Mouse (Mus musculus): Measurements from ENCODE around the gene Tsen34. TPM values are rescaled to one million over a fixed set of nuclear protein-coding genes. Genes with fewer than 3 reads are reported as not detected.

The Tsen34 gene
- polyA plus RNA-seq (2012; rRNA removed): 162 and 166 TPM in 2 replicates

DNA sequence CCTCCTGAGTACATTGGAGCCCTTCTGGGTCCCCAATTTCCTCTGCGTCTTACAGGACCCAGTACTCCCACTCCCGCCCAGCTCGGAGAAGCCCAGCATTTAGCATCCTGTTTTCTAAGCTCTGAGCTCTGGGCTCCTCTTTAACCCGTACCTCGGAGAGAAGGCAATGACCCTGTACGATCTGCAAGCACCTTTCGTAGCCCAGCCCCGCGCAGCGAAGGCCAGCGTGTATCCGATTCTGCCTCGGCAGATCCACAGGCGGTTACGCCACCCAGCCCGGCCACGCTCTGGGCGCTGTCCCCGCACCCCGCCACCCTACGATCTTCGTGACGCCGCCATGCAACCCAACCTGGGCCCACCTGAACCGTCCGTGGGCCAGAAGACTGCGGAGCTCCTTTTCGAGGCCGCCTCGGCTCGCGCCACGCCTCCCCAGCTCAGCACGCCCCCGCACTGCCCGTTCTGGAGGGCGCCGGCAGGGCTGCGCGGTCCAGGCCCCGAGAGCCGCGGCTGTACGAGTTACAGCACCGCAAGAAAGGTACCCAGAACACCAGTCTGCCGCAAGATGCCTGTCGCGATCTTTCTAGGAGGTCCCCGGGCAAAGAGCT, at the start of gene Tsen34:
Gene Tsen34, plus strand, starts transcription at position 482 of the 605 bp plus-strand sequence.

DNA sequence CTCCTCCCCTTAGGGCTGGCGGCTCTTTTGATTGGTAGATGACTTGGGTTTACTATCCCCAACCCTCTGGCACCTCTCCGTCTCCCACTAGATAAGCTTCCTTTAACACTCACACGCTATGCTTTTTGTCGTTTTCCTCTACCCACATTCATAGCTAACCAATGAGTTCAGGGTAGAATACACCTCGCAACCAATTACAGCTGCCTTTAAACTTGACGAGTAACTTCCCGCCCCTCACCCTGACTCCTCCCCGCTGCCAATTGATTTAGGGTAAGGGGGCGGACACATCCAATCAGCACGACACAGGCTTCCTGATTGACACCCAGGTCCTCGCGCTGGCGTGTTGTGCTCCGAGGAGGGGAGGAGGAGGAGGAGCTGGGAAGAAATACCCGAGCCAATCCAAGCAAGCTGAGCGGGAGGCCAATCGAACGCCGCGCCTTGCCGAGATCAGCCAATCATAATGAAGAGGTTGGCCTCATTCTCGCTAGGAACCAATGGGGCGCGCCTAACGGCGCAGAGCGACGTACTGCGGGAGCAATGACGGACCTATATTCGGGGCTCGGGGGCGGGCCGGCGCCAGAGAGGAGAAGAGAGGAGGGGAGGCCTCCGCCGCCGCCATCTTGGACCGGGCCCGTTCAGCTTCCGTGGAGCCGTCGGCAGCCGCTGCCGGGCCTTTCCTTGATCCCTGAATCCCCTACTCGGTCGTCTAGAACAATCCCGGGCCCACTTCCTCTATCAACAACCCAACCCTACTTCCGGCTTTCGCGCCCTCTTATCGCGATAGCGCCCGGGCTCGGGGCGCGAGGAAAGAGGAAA, 47.8 kb upstream of the Tsen34 start, which contains the start of gene Cnot3:
Gene Cnot3, plus strand, starts transcription at position 597 of the 816 bp plus-strand sequence.

GRCm38 (mm10) chr7:3665215-3666114, 27.2 kb upstream of the Tsen34 start, which contains the start of gene Leng1:
Gene Leng1, minus strand, starts transcription at chr7:3665840.

GRCm38 (mm10) chr7:3677342-3677741, 15.3 kb upstream of the Tsen34 start, which contains the start of gene Tmc4:
Gene Tmc4, minus strand, starts transcription at chr7:3677553.

DNA sequence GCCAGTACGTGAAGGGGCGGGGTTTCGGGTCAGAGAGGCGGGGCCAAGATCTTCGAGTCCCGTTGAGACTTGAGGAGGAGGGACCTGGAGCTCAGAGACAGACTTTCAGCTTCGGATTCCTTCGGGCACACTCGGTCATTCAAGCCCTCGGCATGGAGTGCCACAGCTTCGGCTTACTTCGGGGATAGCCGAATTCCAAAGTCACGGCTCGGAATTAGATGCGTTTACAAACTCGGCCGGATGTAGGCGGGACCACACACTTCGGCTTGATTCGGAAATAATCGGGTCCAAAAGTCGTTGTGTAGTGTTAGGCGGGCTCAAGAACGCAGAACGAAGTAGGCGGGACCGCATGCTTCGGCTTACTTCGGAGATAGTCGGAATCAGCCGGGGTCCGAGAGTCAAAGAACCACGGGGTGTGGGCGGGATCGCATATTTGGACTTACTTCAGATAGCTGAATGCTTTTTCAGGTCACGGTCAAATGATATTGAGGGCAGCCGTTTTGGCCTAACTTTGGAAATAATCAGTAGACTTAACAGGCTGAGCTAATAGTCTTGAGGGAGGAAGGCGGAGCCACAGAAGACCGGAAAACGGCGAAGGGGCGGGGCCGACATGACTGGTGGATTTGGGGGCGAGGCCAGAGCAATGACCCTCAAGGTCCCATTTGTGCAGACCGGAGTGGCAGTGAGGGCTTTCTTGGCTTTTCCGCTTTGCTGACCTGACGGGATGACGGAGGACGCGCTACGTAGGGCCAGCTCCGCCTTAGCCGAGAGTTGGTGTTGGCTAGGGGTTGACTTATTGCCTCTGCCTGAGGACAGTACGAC, 535 bp downstream of the Tsen34 start, which contains the start of gene Mboat7:
Gene Mboat7, minus strand, starts transcription at position 537 of the 822 bp plus-strand sequence.

DNA sequence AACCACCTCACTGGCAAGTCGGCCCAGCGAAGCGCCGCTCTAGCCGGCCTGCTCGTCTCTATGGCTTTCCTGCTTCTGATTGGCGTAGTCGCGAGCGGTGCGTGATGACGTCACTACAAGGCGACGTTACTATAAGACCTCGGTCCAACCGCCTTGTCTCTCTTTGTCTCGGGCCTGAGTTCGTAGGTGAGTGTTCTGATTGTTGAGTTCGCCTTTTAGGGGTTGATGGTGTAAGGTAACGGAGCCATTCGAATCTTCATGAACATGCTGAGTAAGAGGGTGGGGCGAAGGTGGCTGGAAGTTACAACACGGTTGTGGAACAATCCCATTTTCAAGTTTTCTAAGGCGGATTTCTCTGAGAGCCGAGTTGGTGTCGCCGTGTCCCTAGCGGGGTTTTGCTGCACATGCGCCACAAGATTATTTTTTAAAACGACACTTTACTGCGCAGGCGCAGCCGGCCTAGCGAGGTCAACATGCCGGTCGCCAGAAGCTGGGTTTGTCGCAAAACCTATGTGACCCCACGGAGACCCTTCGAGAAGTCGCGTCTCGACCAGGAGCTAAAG, 11.3 kb downstream of the Tsen34 start, which contains the start of gene Rps9:
Gene Rps9, plus strand, starts transcription at position 115 of the 563 bp plus-strand sequence.

GRCm38 (mm10) chr7:3720268-3720667, 27.6 kb downstream of the Tsen34 start, which contains the start of gene Pirb:
Gene Pirb, minus strand, starts transcription at chr7:3720391.

Other genes with a start within 250 kb of the Tsen34 start
- gene Tarm1, start 190.2 kb upstream of the Tsen34 start, polyA plus RNA-seq (2012; rRNA removed): 0.05 and 0.21 TPM in 2 replicates
- 1.6 and 2.2 TPM in 2 replicates for gene Oscar, start 76.7 kb upstream of the Tsen34 start, polyA plus RNA-seq (2012; rRNA removed)
- gene Ndufa3, start 75.5 kb upstream of the Tsen34 start, polyA plus RNA-seq (2012; rRNA removed): 221 and 222 TPM in 2 replicates
- 34.6 and 38.4 TPM in 2 replicates for gene Tfpt, start 62.9 kb upstream of the Tsen34 start, polyA plus RNA-seq (2012; rRNA removed)
- gene Prpf31, start 62.9 kb upstream of the Tsen34 start, polyA plus RNA-seq (2012; rRNA removed): 72.9 and 84.7 TPM in 2 replicates
- gene Cnot3, start 47.6 kb upstream of the Tsen34 start, polyA plus RNA-seq (2012; rRNA removed): 79.6 and 81.0 TPM in 2 replicates
- gene Leng1, start 27.0 kb upstream of the Tsen34 start, polyA plus RNA-seq (2012; rRNA removed): 10.1 and 10.7 TPM in 2 replicates
- 12.5 and 16.2 TPM in 2 replicates for gene Tmc4, start 15.3 kb upstream of the Tsen34 start, polyA plus RNA-seq (2012; rRNA removed)
- gene Mboat7, start 660 bp downstream of the Tsen34 start, polyA plus RNA-seq (2012; rRNA removed): 72.0 and 78.4 TPM in 2 replicates
- 2,416 and 2,732 TPM in 2 replicates for gene Rps9, start 11.1 kb downstream of the Tsen34 start, polyA plus RNA-seq (2012; rRNA removed)
- gene Pirb, start 27.5 kb downstream of the Tsen34 start, polyA plus RNA-seq (2012; rRNA removed): 0.40 and 0.48 TPM in 2 replicates
- not detected in 2 replicates for gene Gm15448, start 132.8 kb downstream of the Tsen34 start, polyA plus RNA-seq (2012; rRNA removed)
- 0.02 and 0.11 TPM in 2 replicates for gene Pira2, start 152.2 kb downstream of the Tsen34 start, polyA plus RNA-seq (2012; rRNA removed)
- 0.02 TPM in 1 of 2 replicates, not detected in the other for gene Gm14548, start 205.3 kb downstream of the Tsen34 start, polyA plus RNA-seq (2012; rRNA removed)
- 0.01 and 0.08 TPM in 2 replicates for gene Lilra6, start 222.6 kb downstream of the Tsen34 start, polyA plus RNA-seq (2012; rRNA removed)

All from central nervous system, embryonic 14 days (tissue).